Mouse (Mus musculus) brown adipose tissue, adult 24 weeks (tissue): ENCODE results near the gene Tmem161b. TPM values are rescaled to one million over a fixed set of nuclear protein-coding genes. Genes with fewer than 3 reads are reported as not detected.

Source experiments
- H3K27ac ChIP-seq: fragments of 200-500 bp; replicated peaks from 2 replicates; pipeline ENCODE4 v1.5.1; 2012; ENCODE audit warnings: low read depth, mild to moderate bottlenecking, low read length
- H3K4me1 ChIP-seq: fragments of 200-500 bp; 2 replicates; pipeline ENCODE4 v1.6.1; 2012; ENCODE audit warnings: low read length, mixed read lengths; ENCODE audit not compliant: control insufficient read depth, insufficient read depth, insufficient read length
- H3K4me3 ChIP-seq: fragments of 200-500 bp; 2 replicates; pipeline ENCODE4 v1.5.1; 2012; ENCODE audit warnings: low read depth, mild to moderate bottlenecking, low read length, moderate library complexity; ENCODE audit not compliant: insufficient read depth
- polyA plus RNA-seq: library from polyadenylated mRNA; stranded (reverse); fragments of >200 nt; gene quantifications from 2 replicates; pipeline ENCODE4 v1.2.4, GENCODE M21; 2012; ENCODE audit not compliant: missing spikeins, insufficient read depth, insufficient read length

Gene Tmem161b
- polyA plus RNA-seq, 1 experiment, result 10.5 TPM

DNA sequence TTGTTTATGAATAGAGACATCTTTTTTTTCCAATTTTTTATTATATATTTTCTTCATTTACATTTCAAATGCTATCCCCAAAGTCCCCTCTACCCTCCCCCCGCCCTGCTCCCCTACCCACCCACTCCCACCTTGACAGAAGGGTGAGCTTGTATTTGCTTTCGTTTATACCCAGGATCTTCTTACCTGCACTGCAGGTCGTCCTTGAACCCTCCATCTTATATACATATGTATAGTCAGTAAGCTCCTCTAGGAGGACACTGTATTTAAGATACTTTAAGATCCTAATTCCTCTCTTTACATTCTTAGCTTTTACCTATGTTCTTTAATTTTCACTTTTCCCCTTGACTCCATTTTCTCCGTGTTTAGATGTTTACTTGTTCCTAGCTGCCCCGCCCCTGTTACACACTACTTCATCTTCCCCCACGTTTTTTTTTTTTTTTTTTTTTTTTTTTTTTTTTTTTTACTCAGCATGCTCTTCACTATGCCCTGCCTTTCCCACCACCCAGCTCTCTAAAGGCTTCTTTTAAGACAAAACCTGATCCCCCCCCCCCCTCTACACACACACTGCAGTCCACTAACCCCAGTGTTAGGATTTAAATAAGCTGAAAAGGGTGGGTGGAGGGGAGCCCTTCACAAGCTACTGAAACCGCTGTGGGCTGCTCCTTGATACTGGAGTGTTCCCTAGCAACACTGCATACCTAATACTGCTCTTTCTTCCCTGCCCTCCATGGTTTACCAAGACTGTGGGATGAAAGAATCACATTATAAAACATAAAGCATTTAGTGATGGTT is 62.9 kb downstream of the Tmem161b start:
- Histone ChIP-seq H3K4me1 (no peaks in the 10 kb centered on the region), H3K4me3 (no peak overlapping the region), H3K27ac (no peak overlapping the region)

DNA sequence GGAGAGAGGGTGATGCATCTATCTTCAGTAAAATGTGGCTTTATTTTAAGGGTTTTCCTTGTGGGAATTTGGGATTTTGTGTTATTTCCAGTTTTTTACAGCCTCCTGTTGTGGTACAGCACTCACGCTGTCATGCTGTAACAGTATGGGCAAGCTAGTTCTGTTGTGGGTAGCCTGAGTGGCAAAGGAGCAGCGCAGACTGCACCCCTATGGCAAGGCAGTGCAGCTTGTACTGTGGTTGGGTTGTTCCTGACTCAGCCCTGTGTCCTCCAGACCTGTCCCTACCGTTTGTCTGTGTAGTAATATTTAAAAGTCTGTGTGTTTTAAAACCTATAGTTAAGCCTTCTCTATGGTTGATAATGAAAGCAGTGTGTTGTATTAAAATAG is 63.5 kb downstream of the Tmem161b start:
- no peaks in the 10 kb centered on the region for H3K4me1 ChIP-seq
- no peak overlapping the region for H3K4me3 ChIP-seq
- H3K27ac ChIP-seq, result no peak overlapping the region

GRCm38 (mm10) chr13:84299445-84300053 is 77.5 kb downstream of the Tmem161b start:
- no peak overlapping the region for H3K27ac ChIP-seq
- H3K4me3 ChIP-seq, result no peak overlapping the region
- H3K4me1 ChIP-seq, result no peaks in the 10 kb centered on the region

- peaks cover 5% of the 10 kb centered on the region; the same call in 1 of the 2 replicates for H3K4me1 ChIP-seq
- H3K27ac ChIP-seq, result no peak overlapping the region
- H3K4me3 ChIP-seq, result no peak overlapping the region
Observed at GRCm38 (mm10) chr13:84343272-84343671, 121.2 kb downstream of the Tmem161b start.

DNA sequence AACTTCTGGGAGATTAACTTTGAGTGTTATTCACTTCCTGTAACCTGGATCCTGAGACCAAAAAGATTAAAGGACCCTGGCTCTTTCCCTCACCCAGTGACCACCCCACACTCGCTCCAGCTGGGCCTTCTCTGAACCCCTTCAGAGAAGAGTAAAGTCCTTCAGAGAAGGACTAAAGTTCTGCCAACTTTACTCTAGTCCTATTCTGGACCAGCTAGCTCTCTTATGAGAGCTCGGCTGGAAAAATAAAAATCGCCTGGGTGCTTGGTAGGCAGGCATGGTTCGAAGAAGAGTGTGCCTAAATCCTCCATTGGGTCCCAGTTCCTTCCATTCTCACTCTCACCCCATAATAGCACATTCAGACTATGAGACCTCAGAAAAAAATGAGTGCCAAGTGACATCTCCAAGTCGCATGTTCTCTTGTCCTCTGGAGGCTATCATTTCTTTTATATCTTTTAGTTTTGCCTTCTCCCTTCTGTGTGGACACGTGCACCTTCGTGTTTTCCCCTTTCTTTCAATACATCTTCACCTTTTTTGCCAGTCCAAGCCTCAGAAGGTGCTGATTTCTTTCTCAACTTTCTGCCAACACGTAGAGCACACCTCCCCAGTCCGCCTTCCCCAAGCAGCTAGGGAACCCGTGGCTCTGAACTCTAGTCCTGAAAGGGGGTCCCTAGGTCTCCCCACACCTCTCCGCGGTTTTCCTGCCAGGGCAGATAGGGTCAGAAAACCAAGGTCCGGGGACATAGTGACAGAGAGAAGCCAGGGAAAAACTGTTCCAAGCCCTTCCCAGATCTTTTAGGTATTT is 121.8 kb downstream of the Tmem161b start:
- H3K4me3 ChIP-seq, result no peak overlapping the region
- peaks cover 5% of the 10 kb centered on the region; the same call in 1 of the 2 replicates for H3K4me1 ChIP-seq
- no peak overlapping the region for H3K27ac ChIP-seq

GRCm38 (mm10) chr13:84344711-84345110 is 122.6 kb downstream of the Tmem161b start:
- Histone ChIP-seq H3K4me1 (peaks cover 5% of the 10 kb centered on the region; the same call in 1 of the 2 replicates), H3K4me3 (no peak overlapping the region), H3K27ac (no peak overlapping the region)

DNA sequence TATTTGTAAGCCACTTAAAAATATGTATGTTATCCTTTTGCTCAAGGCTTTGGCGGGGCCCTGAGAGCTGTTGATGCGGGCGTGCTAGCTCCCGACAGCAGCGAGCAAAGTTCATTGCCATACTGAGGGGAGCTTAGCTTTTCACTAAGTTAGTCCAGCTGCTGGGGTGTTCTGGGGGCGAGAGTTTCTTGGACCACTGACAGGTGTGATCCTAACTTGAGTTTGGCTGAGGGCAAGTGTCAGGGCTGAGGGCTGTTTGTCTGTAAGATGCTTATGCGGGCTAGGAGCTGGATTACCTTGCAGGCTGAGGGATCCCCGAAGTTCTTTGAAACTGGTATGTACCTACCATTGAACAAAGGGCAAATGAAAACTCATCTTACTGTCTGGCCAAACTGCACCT is 123.0 kb downstream of the Tmem161b start:
- Histone ChIP-seq H3K27ac (no peak overlapping the region), H3K4me3 (no peak overlapping the region), H3K4me1 (peaks cover 5% of the 10 kb centered on the region; the same call in 1 of the 2 replicates)
